Mouse (Mus musculus) heart, embryonic 15.5 days (tissue): ENCODE data around the gene Pbxip1. TPM values are rescaled to one million over a fixed set of nuclear protein-coding genes. Genes with fewer than 3 reads are reported as not detected.

ENCODE experiments used
- ATAC-seq: fragments of 200-750 bp; cut with Nextera tagmentation; replicated peaks from 2 replicates; pipeline ENCODE4 v1.8.0; 2017; ENCODE audit warnings: low read depth, moderate TSS enrichment; ENCODE audit not compliant: insufficient number of reproducible peaks, insufficient read depth, low FRiP score
- H3K27ac ChIP-seq: fragments of 300-500 bp; sonication (generic); 2 replicates; pipeline ENCODE4 v1.5.1; 2015; ENCODE audit warnings: mild to moderate bottlenecking, inconsistent platforms
- H3K27me3 ChIP-seq: fragments of 300-500 bp; sonication (generic); 2 replicates; pipeline ENCODE4 v1.6.1; 2015; ENCODE audit warnings: inconsistent platforms
- H3K36me3 ChIP-seq: fragments of 300-500 bp; sonication (generic); 2 replicates; pipeline ENCODE4 v1.6.1; 2015; ENCODE audit warnings: mild to moderate bottlenecking, inconsistent platforms
- H3K4me1 ChIP-seq: fragments of 300-500 bp; sonication (generic); replicated peaks from 2 replicates; pipeline ENCODE4 v1.6.1; 2015; ENCODE audit warnings: inconsistent platforms
- H3K4me2 ChIP-seq: fragments of 300-500 bp; sonication (generic); 2 replicates; pipeline ENCODE4 v1.6.1; 2015; ENCODE audit warnings: inconsistent platforms, mild to moderate bottlenecking, moderate library complexity
- H3K4me3 ChIP-seq: fragments of 300-500 bp; sonication (generic); 2 replicates; pipeline ENCODE4 v1.5.1; 2015; ENCODE audit warnings: mild to moderate bottlenecking, inconsistent platforms
- H3K9ac ChIP-seq: fragments of 300-500 bp; sonication (generic); 2 replicates; pipeline ENCODE4 v1.6.1; 2015; ENCODE audit warnings: mild to moderate bottlenecking, inconsistent platforms
- H3K9me3 ChIP-seq: fragments of 300-500 bp; sonication (generic); replicated peaks from 2 replicates; pipeline ENCODE4 v1.6.1; 2016; ENCODE audit warnings: inconsistent platforms
- WGBS: fragments of 180-500 bp; shearing (Covaris S2); methylation state at CpG from one replicate; pipeline ENCODE4 v1.1.7; 2015; ENCODE audit warnings: mixed read lengths; 5-methylcytosine and 5-hydroxymethylcytosine counted together
- polyA plus RNA-seq: library from polyadenylated mRNA; unstranded; fragments of >200 nt; fragmentation: Nextera tagmentation; extraction: Ambion mirVana; gene quantifications from 2 replicates; pipeline ENCODE4 v1.2.1, GENCODE M21; 2015

The Pbxip1 gene
- polyA plus RNA-seq, 1 experiment from 2014 or later, result 64.7 TPM

GRCm38 (mm10) chr3:89411490-89412393 lies 24.8 kb upstream of the Pbxip1 start, which contains the start of gene Flad1:
TSS of gene Flad1 (minus strand) at chr3:89411870.
- Histone ChIP-seq H3K9ac (peak within 1 kb of the TSS; percentile 62), H3K4me1 (peaks cover 9% of the 10 kb centered on the region), H3K27me3 (no peaks in the 10 kb centered on the region), H3K4me3 (peak within 1 kb of the TSS; percentile 64), H3K36me3 (peaks cover 35% of the 10 kb centered on the region), H3K4me2 (peak within 1 kb of the TSS; percentile 80), H3K27ac (peak within 1 kb of the TSS; percentile 53), H3K9me3 (no peaks in the 10 kb centered on the region)
- ATAC-seq, result peak; percentile 99
- 5% methylated on average over 28 of the region's 28 CpGs for WGBS

DNA sequence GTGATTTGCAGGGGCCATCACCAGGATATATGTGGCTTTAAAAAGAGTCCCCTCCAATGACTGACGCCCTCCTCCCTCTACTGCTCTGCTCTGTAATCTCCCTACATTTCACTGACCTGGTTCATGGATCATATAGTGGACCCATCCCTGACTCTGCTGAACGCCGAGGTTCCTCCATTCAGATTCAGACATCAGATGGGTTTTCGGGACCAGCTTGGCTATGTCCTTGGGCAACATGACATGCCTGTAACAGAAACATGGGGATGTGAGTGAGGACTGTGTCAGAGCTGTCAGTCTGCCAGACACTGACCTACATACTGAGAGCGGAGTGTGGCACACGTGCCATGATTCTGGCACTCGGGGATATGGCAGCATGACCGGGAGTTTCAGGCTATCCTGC lies 20.3 kb upstream of the Pbxip1 start:
- Histone ChIP-seq H3K4me3 (0 out of 2 replicates have a peak overlapping the region, but pooled peaks have one; percentile 4), H3K36me3 (peaks cover 28% of the 10 kb centered on the region), H3K9me3 (no peaks in the 10 kb centered on the region), H3K4me2 (no peak overlapping the region), H3K4me1 (peaks cover 24% of the 10 kb centered on the region), H3K9ac (no peak overlapping the region), H3K27me3 (no peaks in the 10 kb centered on the region), H3K27ac (no peak overlapping the region)
- no peak for ATAC-seq
- WGBS, result 94% methylated on average over 8 of the region's 8 CpGs

DNA sequence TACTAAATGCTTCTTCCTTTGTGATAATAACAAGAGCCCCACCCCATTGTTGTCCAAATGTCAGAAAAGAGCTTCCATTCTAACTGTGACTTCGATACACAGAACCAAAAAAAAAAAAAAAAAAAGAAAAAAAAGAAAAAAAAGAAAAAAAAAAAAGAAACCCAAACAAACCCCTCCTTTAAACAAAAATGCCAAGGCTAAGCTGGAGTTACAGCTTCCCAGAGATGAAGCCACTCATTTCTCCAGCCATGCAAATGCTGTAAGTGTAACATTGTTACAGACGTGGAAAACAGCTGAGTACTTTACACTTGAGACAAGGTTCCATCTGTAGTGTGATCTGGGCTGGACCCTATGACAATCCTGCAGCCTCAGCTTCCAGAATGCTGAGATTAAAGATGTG lies 19.4 kb upstream of the Pbxip1 start:
- peak overlapping the region; percentile 99 for H3K27ac ChIP-seq
- no peaks in the 10 kb centered on the region for H3K27me3 ChIP-seq
- H3K4me1 ChIP-seq, result peaks cover 32% of the 10 kb centered on the region
- peak overlapping the region; percentile 70 for H3K4me3 ChIP-seq
- peak overlapping the region; percentile 58 for H3K9ac ChIP-seq
- H3K4me2 ChIP-seq, result peak overlapping the region; percentile 71
- no peak for ATAC-seq
- 19% methylated on average over 2 of the region's 2 CpGs for WGBS
- H3K9me3 ChIP-seq, result no peaks in the 10 kb centered on the region
- peaks cover 28% of the 10 kb centered on the region for H3K36me3 ChIP-seq

- peaks cover 39% of the 10 kb centered on the region for H3K4me1 ChIP-seq
- peak overlapping the region; percentile 70 for H3K4me3 ChIP-seq
- no peaks in the 10 kb centered on the region for H3K9me3 ChIP-seq
- peaks cover 28% of the 10 kb centered on the region for H3K36me3 ChIP-seq
- peak overlapping the region; percentile 71 for H3K4me2 ChIP-seq
- peak overlapping the region; percentile 58 for H3K9ac ChIP-seq
- 0% methylated on average over 20 of the region's 20 CpGs for WGBS
- 0 out of 2 replicates have a peak, but pooled peaks have one; percentile 5 for ATAC-seq
- no peaks in the 10 kb centered on the region for H3K27me3 ChIP-seq
- peak overlapping the region; percentile 99 for H3K27ac ChIP-seq
These were observed 18.7 kb upstream of the Pbxip1 start for GRCm38 (mm10) chr3:89417840-89418169.

- no peaks in the 10 kb centered on the region for H3K27me3 ChIP-seq
- under 1% methylated on average over 36 of the region's 39 CpGs for WGBS
- peak; percentile 91 for ATAC-seq
- peak within 1 kb of the TSS; percentile 99 for H3K27ac ChIP-seq
- peaks cover 28% of the 10 kb centered on the region for H3K36me3 ChIP-seq
- H3K4me3 ChIP-seq, result peak within 1 kb of the TSS; percentile 70
- H3K9me3 ChIP-seq, result no peaks in the 10 kb centered on the region
- H3K9ac ChIP-seq, result peak within 1 kb of the TSS; percentile 72
- peaks cover 43% of the 10 kb centered on the region for H3K4me1 ChIP-seq
- H3K4me2 ChIP-seq, result peak within 1 kb of the TSS; percentile 71
These were observed 18.2 kb upstream of the Pbxip1 start, which contains the start of the genes Cks1b and Shc1 for GRCm38 (mm10) chr3:89418170-89418860. TSS of gene Cks1b (minus strand) at chr3:89418383. TSS of gene Shc1 (plus strand) at chr3:89418443.

DNA sequence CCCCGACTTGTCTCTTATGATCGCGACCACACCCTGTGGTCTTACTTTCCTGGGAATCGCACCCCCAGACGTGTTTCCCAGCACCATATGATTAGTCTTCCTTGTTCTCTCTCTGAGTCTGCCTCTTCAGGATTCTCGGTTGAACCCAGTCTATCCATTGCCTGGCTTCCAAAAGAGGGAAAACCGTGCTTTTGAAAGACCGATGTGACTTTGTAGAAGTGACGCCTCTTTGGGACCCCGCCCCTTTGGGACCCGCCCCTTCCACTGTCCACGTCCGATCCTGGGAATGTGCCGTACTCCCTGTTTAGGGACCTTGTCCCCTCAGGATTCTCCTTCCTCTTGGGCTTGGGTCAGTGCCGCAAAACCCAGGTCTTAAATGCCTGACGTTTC lies 17.6 kb upstream of the Pbxip1 start:
- peak; percentile 37 for ATAC-seq
- H3K27ac ChIP-seq, result peak overlapping the region; percentile 99
- peaks cover 31% of the 10 kb centered on the region for H3K36me3 ChIP-seq
- H3K27me3 ChIP-seq, result no peaks in the 10 kb centered on the region
- peak overlapping the region; percentile 71 for H3K4me2 ChIP-seq
- peaks cover 46% of the 10 kb centered on the region for H3K4me1 ChIP-seq
- peak overlapping the region; percentile 72 for H3K9ac ChIP-seq
- no peaks in the 10 kb centered on the region for H3K9me3 ChIP-seq
- H3K4me3 ChIP-seq, result peak overlapping the region; percentile 70
- under 1% methylated on average over 16 of the region's 16 CpGs for WGBS

DNA sequence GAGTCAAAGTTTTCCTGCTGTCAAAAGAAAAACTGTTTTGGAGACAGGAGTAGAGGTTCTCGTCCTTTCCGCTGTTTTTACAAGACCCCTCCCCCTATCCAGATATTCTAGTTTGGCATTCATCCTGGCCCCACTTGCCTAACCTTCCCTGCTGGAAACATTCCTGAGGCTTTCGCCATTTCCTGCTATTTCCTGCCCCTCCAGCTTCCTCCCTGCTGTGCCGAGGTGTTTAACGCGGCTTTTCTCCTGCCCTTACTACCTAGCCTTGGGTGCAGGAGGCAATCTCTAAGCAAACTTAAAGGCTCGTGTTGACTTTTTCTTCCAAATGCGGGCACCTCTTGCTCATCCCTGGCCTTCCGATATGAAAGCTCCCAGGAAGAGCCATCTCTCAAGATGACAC lies 16.9 kb upstream of the Pbxip1 start:
- ATAC-seq, result no peak
- Histone ChIP-seq H3K4me1 (peaks cover 49% of the 10 kb centered on the region), H3K4me3 (peak overlapping the region; percentile 70), H3K9ac (peak overlapping the region; percentile 72), H3K36me3 (peaks cover 33% of the 10 kb centered on the region), H3K9me3 (no peaks in the 10 kb centered on the region), H3K27me3 (no peaks in the 10 kb centered on the region), H3K27ac (peak overlapping the region; percentile 99), H3K4me2 (peak overlapping the region; percentile 71)
- WGBS, result 1% methylated on average over 9 of the region's 9 CpGs

- ATAC-seq, result no peak
- peaks cover 50% of the 10 kb centered on the region for H3K4me1 ChIP-seq
- H3K9me3 ChIP-seq, result no peaks in the 10 kb centered on the region
- peak overlapping the region; percentile 70 for H3K4me3 ChIP-seq
- 18% methylated on average over 3 of the region's 3 CpGs for WGBS
- H3K27me3 ChIP-seq, result no peaks in the 10 kb centered on the region
- H3K4me2 ChIP-seq, result peak overlapping the region; percentile 71
- peak overlapping the region; percentile 72 for H3K9ac ChIP-seq
- peak overlapping the region; percentile 99 for H3K27ac ChIP-seq
- peaks cover 33% of the 10 kb centered on the region for H3K36me3 ChIP-seq
These were observed 16.5 kb upstream of the Pbxip1 start for GRCm38 (mm10) chr3:89419981-89420380.

- H3K36me3 ChIP-seq, result peaks cover 33% of the 10 kb centered on the region
- WGBS, result 63% methylated on average over 2 of the region's 2 CpGs
- peak overlapping the region; percentile 20; the same call in 1 of the 2 replicates for H3K9ac ChIP-seq
- peak overlapping the region; percentile 70 for H3K4me3 ChIP-seq
- ATAC-seq, result no peak
- H3K9me3 ChIP-seq, result no peaks in the 10 kb centered on the region
- peaks cover 50% of the 10 kb centered on the region for H3K4me1 ChIP-seq
- no peaks in the 10 kb centered on the region for H3K27me3 ChIP-seq
- H3K27ac ChIP-seq, result peak overlapping the region; percentile 99
- peak overlapping the region; percentile 71 for H3K4me2 ChIP-seq
These were observed 16.1 kb upstream of the Pbxip1 start for GRCm38 (mm10) chr3:89420421-89420820.

- peak overlapping the region; percentile 52 for H3K9ac ChIP-seq
- peak overlapping the region; percentile 70 for H3K4me3 ChIP-seq
- no peaks in the 10 kb centered on the region for H3K27me3 ChIP-seq
- WGBS, result 9% methylated on average over 11 of the region's 11 CpGs
- peaks cover 50% of the 10 kb centered on the region for H3K4me1 ChIP-seq
- peak overlapping the region; percentile 99 for H3K27ac ChIP-seq
- no peaks in the 10 kb centered on the region for H3K9me3 ChIP-seq
- peak overlapping the region; percentile 71 for H3K4me2 ChIP-seq
- ATAC-seq, result peak; percentile 73
- peaks cover 30% of the 10 kb centered on the region for H3K36me3 ChIP-seq
These were observed 15.3 kb upstream of the Pbxip1 start for GRCm38 (mm10) chr3:89421002-89421774.
